Mouse (Mus musculus) intestine, postnatal 0 days (tissue): ENCODE results near the gene Fibcd1. TPM values are rescaled to one million over a fixed set of nuclear protein-coding genes. Genes with fewer than 3 reads are reported as not detected.
A peak's percentile ranks its signal among the peaks of the same experiment; 100 is the strongest.

ENCODE experiments used
- ATAC-seq: fragments of 200-750 bp; cut with Nextera tagmentation; 2 replicates; pipeline ENCODE4 v1.8.0; 2017; ENCODE audit warnings: mild to moderate bottlenecking, moderate TSS enrichment, moderate library complexity
- H3K27ac ChIP-seq: fragments of 300-500 bp; sonication (generic); 2 replicates; pipeline ENCODE4 v1.5.1; 2014; ENCODE audit warnings: mild to moderate bottlenecking, low read depth, low read length, moderate library complexity
- H3K27me3 ChIP-seq: fragments of 300-500 bp; sonication (generic); replicated peaks from 2 replicates; pipeline ENCODE4 v1.6.1; 2014; ENCODE audit warnings: low read length, mixed read lengths; ENCODE audit not compliant: control insufficient read depth, insufficient read depth
- H3K36me3 ChIP-seq: fragments of 300-500 bp; sonication (generic); 2 replicates; pipeline ENCODE4 v1.6.1; 2014; ENCODE audit warnings: mild to moderate bottlenecking, moderate library complexity; ENCODE audit not compliant: control insufficient read depth, insufficient read depth
- H3K4me1 ChIP-seq: fragments of 300-500 bp; sonication (generic); replicated peaks from 2 replicates; pipeline ENCODE4 v1.6.1; 2014; ENCODE audit warnings: antibody characterized with exemption, low read length, mixed read lengths; ENCODE audit not compliant: control insufficient read depth, insufficient read depth
- H3K4me2 ChIP-seq: fragments of 300-500 bp; sonication (generic); replicated peaks from 2 replicates; pipeline ENCODE4 v1.6.1; 2014; ENCODE audit warnings: low read depth, mild to moderate bottlenecking, moderate library complexity
- H3K4me3 ChIP-seq: fragments of 300-500 bp; sonication (generic); 2 replicates; pipeline ENCODE4 v1.5.1; 2014; ENCODE audit warnings: low read depth, low read length
- H3K9ac ChIP-seq: fragments of 300-500 bp; sonication (generic); 2 replicates; pipeline ENCODE4 v1.6.1; 2014; ENCODE audit warnings: mild to moderate bottlenecking, low read depth, low read length
- H3K9me3 ChIP-seq: fragments of 300-500 bp; sonication (generic); 2 replicates; pipeline ENCODE4 v1.6.1; 2016; ENCODE audit warnings: mixed run types; ENCODE audit not compliant: control insufficient read depth
- CTCF ChIP-seq: sonication (generic); IDR thresholded peaks from 2 replicates; pipeline ENCODE4 v1.5.1; 2016; ENCODE audit warnings: low read depth, mild to moderate bottlenecking, control low read depth, antibody characterized with exemption, moderate library complexity
- WGBS: fragments of 180-500 bp; shearing (Covaris S2); extraction: QIAGEN DNeasy Blood & Tissue Kit; methylation state at CpG from one replicate; pipeline ENCODE4 v1.1.7; 2014; 5-methylcytosine and 5-hydroxymethylcytosine counted together
- polyA plus RNA-seq: library from polyadenylated mRNA; unstranded; fragments of >200 nt; fragmentation: Nextera tagmentation; extraction: Ambion mirVana; gene quantifications from 2 replicates; pipeline ENCODE4 v1.2.1, GENCODE M21; 2015

Fibcd1 gene
- polyA plus RNA-seq: 2.0 and 2.3 TPM in 2 replicates

DNA sequence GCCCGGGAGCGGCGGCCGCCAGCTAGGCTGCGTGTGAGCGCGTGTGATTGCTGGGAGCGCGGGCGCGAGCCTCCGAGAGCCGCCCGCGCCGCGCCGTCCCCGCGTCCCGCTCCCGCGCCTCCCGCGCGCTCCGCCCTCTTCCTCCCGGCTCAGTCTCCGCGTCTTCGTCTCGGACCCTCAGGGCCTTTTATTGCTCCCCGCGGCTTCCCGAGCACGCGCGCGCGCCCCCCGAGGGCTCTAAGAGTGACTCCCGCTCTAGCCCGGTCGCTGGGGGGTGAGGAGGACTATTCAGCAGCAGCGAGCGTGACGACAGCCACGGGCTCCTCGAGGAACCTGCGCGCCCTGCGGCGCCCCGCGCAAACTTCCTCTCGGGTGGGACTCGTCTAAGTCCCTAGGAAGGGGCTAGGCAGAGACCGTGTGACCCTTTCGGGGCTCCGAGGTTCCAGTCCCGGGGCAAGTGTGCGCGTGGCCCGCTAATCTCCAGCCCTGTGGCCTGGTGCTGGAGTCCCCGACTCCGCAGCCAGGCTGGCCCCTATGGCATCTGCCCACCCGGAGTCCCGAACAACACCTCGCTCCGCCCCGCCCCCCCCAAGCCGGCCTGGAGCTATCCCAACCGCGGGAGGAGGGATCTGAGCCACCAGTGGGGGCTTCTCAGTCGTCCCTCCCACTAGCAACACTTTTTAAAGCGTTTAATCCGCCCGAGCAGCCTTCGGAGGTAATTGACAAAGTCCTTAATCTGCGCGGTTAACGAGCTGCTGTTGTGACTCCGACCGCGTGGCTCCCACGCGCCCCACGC lies at the start of gene Fibcd1:
Fibcd1 (minus strand) TSS at position 110 of the 796 bp plus-strand sequence.
- no peaks in the 10 kb centered on the region for H3K9me3 ChIP-seq
- no peak for ATAC-seq
- 0 out of 2 replicates have a peak within 1 kb of the TSS, but pooled peaks have one; percentile 22 for H3K9ac ChIP-seq
- no peak for TF ChIP-seq CTCF
- H3K27ac ChIP-seq: no peak within 1 kb of the TSS
- peak within 1 kb of the TSS; percentile 96 for H3K4me2 ChIP-seq
- peaks cover 39% of the 10 kb centered on the region for H3K27me3 ChIP-seq
- under 1% methylated on average over 85 of the region's 88 CpGs for WGBS
- H3K4me1 ChIP-seq: peaks cover 8% of the 10 kb centered on the region; the same call in 1 of the 2 replicates
- peak within 1 kb of the TSS; percentile 53 for H3K4me3 ChIP-seq
- no peaks in the 10 kb centered on the region for H3K36me3 ChIP-seq

DNA sequence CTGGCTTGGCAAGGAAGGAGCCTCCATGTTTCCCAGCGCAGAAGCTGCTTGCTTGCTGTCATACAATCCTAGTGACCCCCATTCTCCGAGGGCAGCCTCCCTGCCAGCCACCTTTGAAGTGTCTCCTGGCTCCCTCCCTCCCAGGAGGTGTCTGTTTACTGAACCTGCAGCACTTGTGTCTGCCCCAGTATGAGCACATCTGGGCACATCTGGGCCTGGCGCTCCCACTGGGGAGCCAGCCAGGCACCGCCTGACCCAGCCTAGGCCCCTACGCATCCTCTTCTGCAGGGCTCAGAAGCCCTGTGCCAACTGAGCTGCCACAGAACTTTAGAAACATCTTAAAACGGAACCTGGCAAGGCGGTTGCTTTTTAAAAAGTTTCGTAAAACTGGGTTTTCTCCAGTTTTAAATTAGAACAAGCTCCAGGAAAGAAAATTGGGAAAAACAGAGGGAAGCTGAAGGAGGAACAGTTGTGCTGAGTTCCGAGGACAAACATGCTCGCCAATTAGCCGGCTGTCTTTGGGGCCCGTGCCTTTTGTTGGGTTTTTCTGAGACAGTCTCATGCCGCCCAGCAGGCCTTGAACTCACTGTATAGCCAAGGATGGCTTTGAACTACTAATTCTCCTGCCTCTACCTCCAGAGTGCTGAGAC lies 48.5 kb upstream of the Fibcd1 start:
- no peak for ATAC-seq
- TF ChIP-seq CTCF: no peak

DNA sequence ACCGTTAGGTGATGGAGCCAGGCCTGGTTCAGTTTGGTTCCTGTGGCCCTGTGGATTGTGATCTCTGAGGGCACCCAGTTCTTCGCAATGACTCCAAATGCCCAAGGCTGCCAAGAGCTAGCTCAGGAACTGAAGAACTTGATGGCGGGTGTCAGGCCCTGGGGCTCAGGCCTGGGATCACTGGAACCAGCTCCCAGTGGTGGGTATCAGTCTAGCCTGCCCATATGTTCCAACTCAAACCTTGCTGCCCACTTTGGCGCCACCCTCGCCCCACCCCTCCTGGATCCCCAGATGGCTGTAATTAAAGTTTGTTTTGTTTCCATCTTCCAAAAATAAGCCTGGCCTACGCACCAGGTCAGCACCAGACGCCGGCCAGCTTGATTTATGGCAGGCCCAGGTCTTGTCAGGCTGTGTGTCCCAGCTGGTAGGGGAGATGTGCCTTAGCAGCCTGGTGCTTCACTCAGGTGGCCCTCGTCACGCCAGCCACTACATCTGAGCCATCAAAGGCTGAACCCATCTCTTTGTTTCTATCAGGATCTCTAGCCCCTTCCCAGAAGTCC lies 47.4 kb upstream of the Fibcd1 start:
- 56% methylated on average over 10 of the region's 10 CpGs for WGBS
- no peak for TF ChIP-seq CTCF
- peaks cover 6% of the 10 kb centered on the region for H3K27me3 ChIP-seq
- no peaks in the 10 kb centered on the region for H3K9me3 ChIP-seq
- H3K36me3 ChIP-seq: no peaks in the 10 kb centered on the region
- H3K4me2 ChIP-seq: no peak overlapping the region
- H3K4me3 ChIP-seq: no peak overlapping the region
- H3K4me1 ChIP-seq: no peaks in the 10 kb centered on the region
- ATAC-seq: no peak
- no peak overlapping the region for H3K9ac ChIP-seq
- no peak overlapping the region for H3K27ac ChIP-seq

More for the DNA sequence above, 48.5 kb upstream of the Fibcd1 start:
- WGBS: 69% methylated on average over 13 of the region's 13 CpGs
- Histone ChIP-seq H3K4me2 (no peak overlapping the region), H3K36me3 (no peaks in the 10 kb centered on the region), H3K9me3 (no peaks in the 10 kb centered on the region), H3K27ac (no peak overlapping the region), H3K27me3 (no peaks in the 10 kb centered on the region), H3K4me1 (no peaks in the 10 kb centered on the region), H3K9ac (no peak overlapping the region), H3K4me3 (no peak overlapping the region)

DNA sequence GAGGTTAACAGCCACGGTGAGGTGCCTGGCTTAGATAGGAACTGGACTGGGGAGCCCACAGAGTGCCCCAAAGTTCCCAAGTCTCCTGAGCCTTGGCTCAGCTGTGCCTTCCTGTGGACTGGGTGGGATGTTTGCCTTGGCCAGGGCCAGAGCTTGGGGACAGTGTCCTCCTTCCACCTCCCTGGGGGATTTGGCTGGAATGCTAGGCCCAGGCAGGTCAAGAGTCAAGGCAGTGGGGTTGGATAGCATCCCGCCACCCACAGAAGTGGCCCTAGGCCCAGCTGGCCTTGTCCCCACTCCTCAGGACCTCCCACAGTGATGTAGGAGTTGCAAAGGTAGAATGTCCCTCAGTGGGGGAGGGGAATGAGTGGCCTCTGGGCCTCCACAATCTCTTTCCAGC lies 45.4 kb upstream of the Fibcd1 start:
- no peak overlapping the region for H3K9ac ChIP-seq
- no peak for ATAC-seq
- H3K9me3 ChIP-seq: no peaks in the 10 kb centered on the region
- no peak for TF ChIP-seq CTCF
- H3K4me3 ChIP-seq: no peak overlapping the region
- H3K4me2 ChIP-seq: no peak overlapping the region
- no peaks in the 10 kb centered on the region for H3K36me3 ChIP-seq
- no peak overlapping the region for H3K27ac ChIP-seq
- H3K4me1 ChIP-seq: no peaks in the 10 kb centered on the region
- 85% methylated on average over 2 of the region's 2 CpGs for WGBS
- peaks cover 23% of the 10 kb centered on the region for H3K27me3 ChIP-seq

DNA sequence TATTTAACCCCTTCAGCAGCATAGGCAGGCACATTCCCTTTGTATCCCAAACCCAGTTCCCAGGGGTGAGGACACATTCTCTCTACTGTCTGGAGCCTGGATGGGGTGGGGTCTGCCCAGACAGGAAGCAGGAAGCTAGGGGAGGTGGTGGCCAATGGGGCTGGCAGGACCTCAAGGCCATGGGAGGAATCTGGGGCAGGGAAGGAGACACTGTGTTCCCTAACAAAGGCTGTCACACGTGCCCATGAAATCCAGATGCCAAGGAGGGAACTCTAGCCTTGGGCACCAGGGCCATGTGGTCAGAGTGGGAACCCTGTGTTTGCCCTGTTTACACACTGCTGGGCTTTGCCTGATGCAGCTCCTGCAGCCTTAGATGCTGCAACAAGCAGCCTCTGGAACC lies 43.1 kb upstream of the Fibcd1 start:
- Histone ChIP-seq H3K4me1 (no peaks in the 10 kb centered on the region), H3K36me3 (no peaks in the 10 kb centered on the region), H3K27ac (no peak overlapping the region), H3K4me3 (no peak overlapping the region), H3K9ac (no peak overlapping the region), H3K4me2 (no peak overlapping the region), H3K9me3 (no peaks in the 10 kb centered on the region), H3K27me3 (peaks cover 29% of the 10 kb centered on the region)
- 69% methylated on average over 1 of the region's 1 CpGs for WGBS
- no peak for ATAC-seq
- TF ChIP-seq CTCF: no peak

DNA sequence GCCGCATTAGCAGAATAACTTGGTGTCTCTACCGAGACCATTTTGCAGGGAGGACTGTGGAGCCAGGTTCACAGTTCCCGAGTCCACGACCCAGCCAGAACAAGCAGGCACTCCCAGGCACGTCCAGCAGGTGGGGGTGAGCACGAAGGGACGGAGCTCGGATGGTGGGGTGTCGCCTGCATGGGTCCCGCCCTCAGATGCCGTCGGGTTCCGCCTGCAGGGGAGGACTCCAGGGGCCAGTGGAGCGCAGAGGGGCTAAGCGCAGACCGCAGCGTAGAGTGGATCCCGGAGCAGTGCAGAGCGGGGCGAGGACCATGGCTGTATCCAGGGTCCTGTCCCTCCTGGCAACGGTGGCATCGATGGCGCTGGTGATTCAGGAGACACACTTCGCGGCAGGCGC lies 41.2 kb upstream of the Fibcd1 start, which contains the start of gene Lamc3:
Lamc3 (plus strand) TSS at position 262 of the 400 bp plus-strand sequence.
- ATAC-seq: peak; percentile 52; the same call in 1 of the 2 replicates
- Histone ChIP-seq H3K36me3 (no peaks in the 10 kb centered on the region), H3K4me3 (peak within 1 kb of the TSS; percentile 25), H3K27me3 (peaks cover 29% of the 10 kb centered on the region), H3K9me3 (no peaks in the 10 kb centered on the region), H3K27ac (no peak within 1 kb of the TSS), H3K9ac (no peak within 1 kb of the TSS), H3K4me1 (no peaks in the 10 kb centered on the region), H3K4me2 (peak within 1 kb of the TSS; percentile 57)
- peak; percentile 88 for TF ChIP-seq CTCF
- 4% methylated on average over 26 of the region's 26 CpGs for WGBS
